Mouse (Mus musculus): ENCODE data around the gene F5.
A peak's percentile ranks its signal among the peaks of the same experiment; 100 is the strongest.

The F5 gene

DNA sequence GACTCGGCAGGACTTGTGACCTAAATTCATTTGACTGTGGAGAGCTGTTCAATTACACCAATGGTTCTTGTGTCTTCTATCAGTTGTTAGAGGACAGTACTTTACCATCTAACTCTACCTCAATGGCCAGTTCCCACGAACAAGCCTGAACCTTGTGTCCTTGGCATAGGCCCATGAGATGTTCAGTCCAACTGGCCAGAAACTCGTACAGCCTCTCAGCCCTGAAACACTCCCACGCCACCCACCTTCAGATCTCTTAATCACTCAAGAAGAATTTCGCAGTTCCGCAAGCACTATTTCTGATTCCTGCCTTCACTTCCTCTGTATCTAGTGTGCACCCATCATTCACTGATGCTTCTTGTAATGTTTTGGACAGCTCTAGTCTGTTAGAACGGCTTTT, 84.4 kb downstream of the F5 start:
- DNase-seq, result peak; percentile 35 to 46

DNA sequence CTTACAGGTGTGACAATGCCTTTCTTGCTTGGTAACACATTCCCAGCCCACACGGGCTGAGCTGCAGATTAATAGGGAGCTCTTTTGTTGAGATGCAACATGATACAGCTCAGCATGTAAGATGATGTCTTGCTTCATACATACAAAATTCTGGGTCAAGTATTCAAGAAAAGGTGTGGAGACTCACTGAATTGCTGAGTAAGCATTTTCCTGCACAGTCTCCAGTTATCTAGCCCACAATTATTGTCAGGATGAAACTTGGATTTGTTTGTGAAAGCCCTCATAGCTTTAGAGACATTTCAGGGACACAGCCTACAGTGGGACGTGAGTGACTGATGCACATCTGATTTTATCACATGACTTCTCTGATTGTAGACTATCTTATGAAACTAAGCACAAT, 89.9 kb downstream of the F5 start:
- DNase-seq, result no peak

DNA sequence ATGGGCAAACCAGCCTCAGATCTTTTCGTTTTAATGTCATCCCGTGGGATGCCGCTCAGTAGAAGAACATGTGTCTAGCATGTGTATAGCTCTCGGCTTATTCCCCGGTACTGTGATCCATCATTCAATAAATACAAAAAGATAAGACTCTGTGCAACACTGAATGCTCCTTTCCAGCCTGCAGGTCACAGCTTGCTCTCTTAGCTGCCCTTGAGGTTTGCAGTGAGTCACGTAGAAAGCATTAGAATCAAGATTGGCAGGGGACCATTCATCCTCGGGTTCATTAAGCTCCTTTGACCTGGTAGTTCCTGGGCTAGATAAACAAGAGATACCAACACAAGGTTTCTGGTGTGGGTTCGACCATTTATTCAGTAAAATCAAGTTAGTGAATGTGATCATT, 91.2 kb downstream of the F5 start:
- no peak for DNase-seq

DNA sequence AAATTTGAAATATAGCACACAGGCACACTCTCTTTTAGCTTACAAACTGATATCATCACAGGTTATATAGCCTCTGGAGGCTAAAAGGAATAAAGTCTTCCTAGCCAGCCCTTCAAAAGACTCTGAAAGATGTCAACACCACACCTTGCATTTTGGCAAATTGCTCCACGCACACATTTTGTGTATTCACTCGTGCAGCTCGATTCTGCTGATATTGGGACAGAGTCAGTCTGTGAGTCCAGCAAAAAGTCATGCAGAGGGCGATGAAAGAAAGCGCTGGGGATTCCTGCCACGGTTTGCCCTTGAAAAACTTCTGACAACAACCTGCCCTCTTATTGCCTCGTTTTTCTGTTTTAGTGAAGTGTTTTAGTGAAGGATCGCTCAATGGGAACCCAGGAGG, 95.8 kb downstream of the F5 start:
- DNase-seq, result no peak

DNA sequence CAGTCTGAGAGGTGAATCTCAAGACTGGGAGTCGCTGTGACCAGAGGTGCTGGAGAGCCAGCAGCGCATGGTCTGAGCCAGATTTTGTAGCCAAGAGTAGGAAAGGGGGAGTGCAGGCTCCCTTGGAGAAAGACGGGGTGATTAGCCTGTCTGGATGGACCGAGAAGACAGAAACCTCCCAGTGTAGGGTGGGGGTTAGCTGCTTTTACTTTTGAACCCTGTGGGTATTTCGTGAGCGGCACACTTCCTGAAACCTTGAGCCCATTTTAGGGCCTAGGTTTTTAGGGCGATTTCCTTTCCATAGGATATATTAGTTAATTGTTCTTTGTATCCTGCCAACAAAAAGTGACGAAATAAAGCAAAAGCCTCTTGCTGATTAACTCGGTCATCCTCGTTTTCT, 96.3 kb downstream of the F5 start:
- peak in 1 of 2 experiments; percentile 8 for DNase-seq

DNA sequence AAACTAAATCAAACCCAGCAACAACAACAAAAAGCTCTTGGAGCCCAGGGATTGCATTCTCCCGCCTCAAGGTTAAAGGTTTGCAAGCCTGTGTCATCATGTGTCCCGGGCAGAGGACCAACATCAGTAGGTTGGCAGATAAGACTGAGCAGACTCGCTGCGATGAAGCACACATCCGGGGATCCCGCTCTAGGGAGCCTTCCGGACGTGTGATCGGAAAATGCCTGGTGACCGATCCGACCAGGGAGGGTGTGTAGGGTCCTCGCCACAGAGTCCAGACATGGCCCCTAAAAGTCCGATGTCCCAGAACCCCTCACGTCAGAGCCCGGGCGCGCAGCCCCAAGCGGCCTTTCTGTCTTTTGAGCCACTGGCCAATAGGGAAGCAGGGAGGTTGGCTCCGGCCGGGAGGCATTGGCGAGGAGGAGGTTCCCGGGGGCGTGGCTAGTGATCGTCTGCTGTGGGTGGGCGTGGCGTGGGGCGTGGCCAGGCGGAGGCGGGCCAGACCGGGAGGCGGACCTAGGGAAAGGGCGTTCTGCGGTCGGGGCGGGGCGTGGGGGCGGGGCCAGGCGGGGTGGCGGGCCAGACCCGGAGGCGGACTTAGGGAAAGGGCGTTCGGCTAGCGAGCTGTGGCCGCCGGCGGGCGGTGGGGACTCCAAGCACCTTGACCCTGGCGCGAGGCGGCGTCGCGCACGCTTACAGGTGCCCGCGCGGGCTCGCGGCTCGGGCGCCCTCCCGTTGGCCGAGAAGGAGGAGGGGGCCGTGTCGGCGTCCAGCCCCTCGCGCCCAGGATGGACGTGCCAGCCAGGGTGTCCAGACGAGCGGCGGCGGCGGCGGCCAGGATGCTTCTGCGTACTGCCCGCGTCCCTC, 97.1 kb downstream of the F5 start, which contains the start of gene Slc19a2:
TSS of gene Slc19a2 (plus strand) at position 582 of the 867 bp plus-strand sequence.
- DNase-seq, result peak; percentile 96 to 97

DNA sequence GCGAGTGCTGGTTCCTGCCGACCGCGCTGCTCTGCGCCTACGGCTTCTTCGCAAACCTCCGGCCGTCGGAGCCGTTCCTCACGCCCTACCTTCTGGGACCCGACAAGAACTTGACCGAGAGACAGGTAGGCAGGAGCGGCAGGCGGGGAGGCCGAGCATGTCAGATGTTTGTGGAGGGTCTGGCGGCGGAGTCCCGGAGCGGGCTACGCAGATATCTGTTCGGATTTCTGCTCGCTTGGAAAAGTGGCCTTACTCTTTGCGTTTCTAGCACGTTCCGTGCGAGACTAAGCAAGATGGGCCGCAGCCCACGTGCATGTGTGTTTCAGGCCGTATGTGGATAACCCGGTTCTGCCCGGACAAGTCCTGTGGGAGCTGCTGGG, 97.7 kb downstream of the F5 start:
- DNase-seq, result no peak

DNA sequence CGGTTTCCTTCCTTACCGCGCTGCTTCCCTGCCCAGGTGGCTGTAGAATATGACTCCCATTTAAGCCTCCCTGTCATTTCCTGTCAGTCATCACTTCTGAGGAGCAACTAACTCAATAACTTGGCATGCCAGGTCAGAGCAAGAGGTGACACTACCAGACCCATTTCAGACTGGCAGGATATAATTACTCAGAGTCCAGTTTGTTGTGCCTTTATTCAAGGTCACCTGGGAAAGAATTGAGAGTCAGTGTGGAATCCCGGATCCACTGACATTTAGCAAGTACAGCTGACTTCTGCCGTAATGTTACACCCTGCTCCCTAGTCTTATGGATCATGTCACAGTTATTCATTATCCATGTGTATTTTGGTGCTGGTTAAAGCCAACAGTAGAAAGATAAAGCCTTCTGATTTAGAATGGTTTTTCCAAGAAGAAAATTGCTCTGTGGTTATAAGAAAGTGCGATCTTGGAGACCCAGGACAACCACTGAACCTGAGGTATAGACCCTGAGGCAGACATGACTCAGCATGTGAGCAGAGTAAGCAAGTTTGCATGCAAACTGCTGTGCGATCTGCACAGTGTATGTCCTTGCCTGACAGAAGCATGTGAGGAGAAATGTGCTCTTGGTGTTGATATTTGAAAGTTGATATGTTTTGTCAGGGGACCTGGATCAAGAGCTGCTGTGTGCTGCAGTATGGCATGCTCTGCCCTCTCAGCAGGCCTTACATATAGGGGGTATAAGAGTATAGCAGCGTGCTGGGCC, 98.9 kb downstream of the F5 start:
- no peak for DNase-seq

DNA sequence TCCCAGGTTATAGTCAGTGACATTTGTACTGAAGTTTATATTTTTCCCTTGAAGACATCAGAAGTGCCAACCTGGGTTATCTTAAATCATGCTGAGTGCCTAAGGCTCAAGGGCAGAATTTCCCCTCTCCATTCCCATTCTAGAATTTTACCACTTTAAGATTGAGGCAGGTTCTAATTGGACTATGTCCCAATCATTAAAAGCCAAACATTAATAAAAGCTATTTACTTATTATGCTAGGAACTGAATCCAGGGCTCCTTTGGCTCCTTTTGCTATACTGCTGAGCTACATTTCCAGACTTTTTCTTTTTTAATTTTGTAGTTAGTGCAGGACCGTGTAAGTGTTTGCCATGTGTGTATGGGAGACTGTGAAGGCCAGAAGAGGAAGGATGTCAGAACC, 99.8 kb downstream of the F5 start:
- DNase-seq, result no peak

DNA sequence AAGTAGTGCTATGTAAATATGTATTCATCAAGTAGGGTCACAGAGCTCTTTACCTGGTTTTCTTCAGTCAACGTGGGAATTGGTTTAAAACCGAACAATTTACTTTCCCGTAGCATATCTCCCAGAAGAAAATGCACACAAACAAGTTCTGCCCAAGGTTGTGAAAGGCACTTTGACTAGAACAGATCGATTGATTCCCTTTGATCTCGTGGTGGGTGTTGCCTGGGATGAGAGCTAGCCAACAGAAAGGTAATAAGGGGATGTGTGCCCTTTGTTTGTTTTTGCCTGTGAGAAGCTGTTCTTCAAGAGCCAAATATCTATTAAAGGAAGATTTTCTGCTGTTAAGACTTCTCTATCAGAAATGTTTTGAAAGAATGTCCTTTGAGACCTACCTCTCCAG, 100.9 kb downstream of the F5 start:
- DNase-seq, result no peak

DNA sequence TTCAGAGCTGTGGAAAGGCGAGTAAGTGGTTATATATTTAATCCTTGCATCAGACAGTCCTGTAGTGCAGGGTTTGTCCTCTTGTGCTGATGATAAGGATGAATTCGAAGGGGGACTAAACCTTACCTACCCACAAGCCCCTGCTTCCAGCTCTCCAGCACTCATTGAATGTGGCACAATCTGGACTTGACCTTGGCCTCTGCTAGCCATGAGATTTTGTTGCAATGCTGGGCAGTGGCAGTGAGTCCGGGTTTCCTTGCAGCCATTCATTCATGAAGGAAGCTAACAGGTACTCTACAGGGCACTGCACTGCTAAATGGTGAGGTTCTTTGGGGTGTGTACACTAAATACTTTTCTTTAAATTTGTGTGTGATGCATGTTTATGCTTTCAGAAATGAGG, 103.2 kb downstream of the F5 start:
- no peak for DNase-seq

DNA sequence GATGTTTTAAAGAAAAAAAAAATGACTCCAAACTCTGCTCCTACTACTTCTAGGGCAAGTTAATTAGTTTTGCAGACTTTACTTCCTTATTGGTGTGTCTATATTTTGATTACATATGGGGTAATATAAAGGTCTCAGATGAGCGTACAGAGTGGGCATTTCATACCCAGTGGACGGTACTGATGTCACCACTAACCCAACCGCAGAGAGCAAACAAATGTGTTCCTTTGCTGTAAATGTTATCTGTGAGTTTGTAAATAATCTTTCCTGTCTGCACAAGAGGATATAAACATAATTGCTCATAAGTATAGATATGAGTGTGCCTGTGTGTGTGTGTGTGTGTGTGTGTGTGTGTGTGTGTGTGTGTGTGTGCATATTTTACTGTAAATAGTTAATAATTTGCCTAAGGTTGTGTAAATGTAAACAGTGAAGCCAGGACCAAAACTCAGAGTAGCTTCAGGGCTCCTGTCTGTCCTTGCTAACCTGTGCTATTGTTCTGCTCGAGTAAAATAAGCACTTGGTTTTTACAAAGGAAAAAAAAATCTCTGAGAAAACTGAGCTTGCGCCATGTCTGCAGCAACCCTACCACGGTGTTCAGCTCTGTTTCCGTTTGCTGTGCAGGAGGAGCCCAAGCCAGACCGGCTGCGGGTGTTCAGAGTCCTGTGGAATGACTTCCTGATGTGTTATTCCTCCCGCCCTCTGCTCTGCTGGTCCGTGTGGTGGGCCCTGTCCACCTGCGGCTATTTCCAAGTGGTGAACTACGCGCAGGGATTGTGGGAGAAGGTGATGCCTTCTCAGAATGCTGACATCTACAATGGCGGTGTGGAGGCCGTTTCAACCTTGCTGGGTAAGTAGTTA, 108.8 kb downstream of the F5 start:
- DNase-seq, result no peak

DNA sequence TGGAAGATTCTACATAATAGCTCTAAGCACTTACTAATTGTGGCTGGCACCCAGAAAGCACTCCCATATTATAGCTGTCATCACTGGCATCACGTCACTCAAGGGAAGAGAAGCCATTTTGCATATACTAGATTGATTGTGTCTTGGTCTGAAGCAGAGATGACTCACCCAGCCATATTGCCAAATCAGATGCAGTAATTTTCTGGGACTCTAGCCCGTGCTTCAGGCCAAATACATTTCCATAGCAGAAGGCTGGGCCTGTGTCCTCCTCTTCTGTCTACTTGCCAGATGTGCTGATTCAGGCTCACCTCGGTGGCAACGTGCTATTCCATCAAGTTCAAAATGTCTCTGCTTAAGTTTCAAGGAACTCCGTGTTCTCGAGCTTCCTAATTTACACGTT, 109.9 kb downstream of the F5 start:
- peak; percentile 17 to 32 for DNase-seq
